Mouse (Mus musculus) common myeloid progenitor, adult 5-6 weeks (primary cell): ENCODE measurements around the gene Hoxa1. TPM values are rescaled to one million over a fixed set of nuclear protein-coding genes. Genes with fewer than 3 reads are reported as not detected.

ENCODE experiments used
- ATAC-seq: replicated peaks from 2 replicates; pipeline ENCODE4 v1.8.0; 2016; ENCODE audit warnings: low read depth, mild to moderate bottlenecking, moderate TSS enrichment, inconsistent platforms; ENCODE audit not compliant: poor library complexity, severe bottlenecking
- total RNA-seq: library from RNA; stranded (forward); fragments of 200-1000, 187-1606 nt; gene quantifications from 2 replicates; pipeline ENCODE4 v1.2.3, GENCODE M21; 2017

The Hoxa1 gene
- total RNA-seq, 1 experiment from 2014 or later: not detected

DNA sequence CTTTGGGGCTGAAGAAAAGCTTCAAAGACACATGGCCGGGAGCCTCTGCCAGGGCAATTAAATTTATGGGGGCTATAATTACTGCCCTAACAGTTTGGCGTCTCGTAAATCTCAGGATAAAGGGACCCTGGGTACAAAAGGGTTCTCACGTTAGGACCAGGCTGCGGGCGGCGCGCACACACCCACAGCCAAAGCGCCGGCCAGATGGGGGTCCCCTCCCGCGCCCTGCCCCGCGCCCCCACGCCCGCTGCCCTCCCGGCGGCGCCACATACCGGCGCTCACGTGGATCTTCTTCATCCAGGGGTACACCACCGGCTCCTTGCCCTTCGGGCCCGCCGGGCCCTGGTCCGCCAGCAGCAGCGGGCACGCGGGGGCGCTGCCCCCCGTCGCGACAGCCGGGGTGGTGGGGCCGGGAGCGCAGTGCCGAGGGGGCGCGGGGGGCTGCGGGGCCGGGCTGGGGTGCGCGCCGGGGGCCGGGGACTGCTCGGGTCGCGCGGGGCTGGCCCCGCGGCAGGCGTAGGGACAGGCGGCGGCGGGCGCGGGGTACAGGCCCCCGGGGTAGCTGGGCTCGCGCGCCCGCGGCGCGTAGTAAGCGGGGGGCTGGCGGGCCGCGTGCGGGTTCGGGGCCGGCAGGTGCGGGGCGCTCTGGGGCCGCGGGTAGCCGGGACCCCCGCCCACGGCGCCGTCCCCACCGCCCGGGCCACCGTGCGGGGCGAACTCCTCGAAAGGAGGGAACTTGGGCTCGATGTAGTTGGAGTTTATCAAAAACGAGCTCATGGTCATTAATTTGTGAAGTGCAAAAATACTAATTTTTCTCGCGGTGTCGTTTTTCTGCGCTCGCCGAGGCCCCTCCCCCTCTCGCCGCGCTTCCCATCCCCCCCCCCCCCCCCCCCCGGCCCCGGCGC, 33.0 kb upstream of the Hoxa1 start, which contains the start of gene Hoxa4:
Hoxa4 (minus strand) TSS at position 848 of the 905 bp plus-strand sequence.
- no peak for ATAC-seq

DNA sequence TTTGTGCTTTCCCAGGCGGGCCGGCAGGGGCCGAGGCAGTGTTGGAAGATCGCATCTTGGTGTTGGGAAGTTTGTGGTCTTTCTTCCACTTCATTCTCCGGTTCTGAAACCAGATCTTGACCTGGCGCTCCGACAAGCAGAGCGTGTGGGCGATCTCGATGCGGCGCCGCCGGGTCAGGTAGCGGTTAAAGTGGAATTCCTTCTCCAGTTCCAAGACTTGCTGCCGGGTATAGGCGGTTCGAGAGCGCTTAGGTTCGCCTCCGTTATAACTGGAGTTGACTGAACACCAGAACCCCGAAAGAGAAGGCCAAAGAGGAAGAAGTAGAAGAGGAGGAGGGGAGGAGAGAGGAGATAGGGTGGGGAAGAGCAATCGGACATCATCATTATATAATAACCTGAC, 32.3 kb upstream of the Hoxa1 start:
- ATAC-seq: no peak

DNA sequence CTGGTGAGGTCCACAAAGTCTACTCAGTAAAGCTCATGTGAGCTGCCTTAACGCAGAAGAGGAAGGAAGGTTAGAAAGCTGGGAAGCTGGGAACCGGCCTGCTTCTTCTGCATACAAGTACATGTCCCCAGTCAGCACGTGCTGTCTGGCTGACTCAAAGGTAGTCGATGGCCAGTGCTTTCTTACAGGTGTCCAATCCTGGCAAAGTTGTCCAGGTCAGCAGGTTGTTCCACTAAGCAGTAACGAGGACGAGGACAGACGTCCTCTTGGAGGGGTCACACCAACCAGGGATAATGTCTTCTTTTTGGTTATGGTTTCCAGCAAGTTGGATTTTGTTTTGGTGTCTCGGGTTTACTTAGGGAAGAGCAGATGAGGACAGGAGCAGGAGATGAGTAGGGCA, 31.8 kb upstream of the Hoxa1 start:
- ATAC-seq: no peak

DNA sequence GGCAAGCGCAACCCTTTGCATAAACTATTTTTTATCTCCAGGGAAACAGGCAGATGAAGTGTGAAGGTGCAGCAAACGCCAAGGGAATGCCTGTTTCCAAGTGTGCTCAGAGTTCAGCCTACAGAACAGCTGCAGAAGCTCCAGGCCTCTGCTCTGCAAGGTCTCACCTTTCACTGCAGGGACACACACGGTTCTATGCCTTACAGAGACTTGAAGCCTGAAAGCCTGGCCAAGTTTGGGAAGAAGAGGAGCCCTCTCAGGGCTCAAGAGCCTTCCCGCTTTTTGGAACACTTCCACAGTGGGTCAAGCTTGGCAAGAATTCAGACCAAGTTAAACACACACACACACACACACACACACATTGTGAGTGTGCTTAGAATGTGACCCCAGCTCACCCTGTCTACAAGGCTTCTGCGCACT, 31.1 kb upstream of the Hoxa1 start:
- ATAC-seq: no peak

DNA sequence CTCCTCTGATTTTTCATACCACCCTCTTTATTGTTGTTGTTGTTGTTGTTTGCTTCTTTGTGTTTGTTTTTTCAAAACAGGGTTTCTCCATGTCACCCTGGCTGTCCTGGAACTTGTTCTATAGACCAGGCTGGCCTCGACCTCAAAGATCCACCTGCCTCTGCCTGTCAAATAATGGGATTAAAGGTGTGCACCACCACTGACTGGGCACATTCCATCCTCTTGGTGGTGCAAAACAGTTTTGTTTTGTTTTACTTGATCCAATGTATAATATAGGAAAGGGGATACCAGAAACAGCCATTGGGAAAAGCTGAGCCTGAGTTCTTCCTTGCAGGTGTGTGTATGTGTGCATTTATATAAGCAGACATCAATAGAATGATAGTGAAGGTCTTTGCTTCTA, 28.4 kb upstream of the Hoxa1 start:
- no peak for ATAC-seq

DNA sequence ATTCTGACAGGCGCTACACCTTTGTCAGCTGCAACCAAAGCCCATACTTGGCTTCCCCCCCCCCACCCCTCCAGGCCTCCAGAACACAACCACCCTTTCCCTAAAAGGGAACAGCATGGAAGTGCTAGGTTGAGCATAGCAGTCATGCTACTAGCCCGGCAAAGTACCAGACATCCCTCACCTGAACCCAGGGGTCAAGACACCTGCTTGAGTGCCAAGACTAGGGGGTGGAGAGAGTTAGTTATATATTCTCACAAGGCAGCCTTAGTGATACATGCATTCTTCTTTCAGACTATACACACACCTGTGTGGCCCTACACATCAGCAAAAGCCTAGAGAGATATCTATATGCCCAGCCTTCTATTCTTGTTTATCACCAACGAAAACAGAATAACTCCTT, 27.7 kb upstream of the Hoxa1 start:
- ATAC-seq: no peak

DNA sequence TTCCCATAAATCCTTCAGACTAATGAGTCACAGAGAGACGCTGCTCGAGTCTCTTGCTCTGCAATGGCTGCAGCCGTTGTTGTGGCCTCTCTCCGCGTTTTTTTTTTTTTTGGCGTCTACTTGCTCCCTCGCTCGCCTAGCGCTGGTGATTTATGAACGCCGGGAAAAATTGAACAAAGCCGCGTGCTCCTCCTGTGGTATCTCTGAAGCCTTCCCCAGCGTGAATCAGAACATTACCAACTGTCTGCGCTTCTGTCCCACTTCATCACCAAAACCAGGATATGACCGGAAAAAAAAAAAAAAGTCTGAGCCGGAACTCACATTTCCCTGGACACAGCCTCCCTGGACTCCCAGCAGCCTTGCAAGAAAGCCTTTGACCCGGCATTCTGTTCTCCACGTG, 27.1 kb upstream of the Hoxa1 start:
- no peak for ATAC-seq

DNA sequence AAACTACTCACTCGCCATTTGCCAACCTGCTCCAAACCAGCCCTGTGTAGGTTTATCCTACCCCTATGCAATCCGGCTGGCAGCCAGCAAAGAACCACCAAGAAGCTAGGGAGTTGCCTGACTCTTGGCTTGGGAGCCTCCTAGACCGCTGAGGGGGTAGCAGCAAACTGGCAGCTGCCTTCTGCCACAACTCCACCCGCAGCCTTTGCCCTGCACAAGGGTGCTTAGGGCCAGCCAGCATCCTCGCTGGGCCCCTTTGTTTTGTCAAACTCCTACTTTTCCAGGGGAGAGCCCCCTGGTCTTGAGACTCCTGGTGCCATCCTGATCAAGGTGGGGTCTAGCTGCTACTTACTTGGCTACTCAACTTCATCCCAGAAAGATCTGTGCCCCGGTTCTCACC, 26.6 kb upstream of the Hoxa1 start:
- no peak for ATAC-seq

DNA sequence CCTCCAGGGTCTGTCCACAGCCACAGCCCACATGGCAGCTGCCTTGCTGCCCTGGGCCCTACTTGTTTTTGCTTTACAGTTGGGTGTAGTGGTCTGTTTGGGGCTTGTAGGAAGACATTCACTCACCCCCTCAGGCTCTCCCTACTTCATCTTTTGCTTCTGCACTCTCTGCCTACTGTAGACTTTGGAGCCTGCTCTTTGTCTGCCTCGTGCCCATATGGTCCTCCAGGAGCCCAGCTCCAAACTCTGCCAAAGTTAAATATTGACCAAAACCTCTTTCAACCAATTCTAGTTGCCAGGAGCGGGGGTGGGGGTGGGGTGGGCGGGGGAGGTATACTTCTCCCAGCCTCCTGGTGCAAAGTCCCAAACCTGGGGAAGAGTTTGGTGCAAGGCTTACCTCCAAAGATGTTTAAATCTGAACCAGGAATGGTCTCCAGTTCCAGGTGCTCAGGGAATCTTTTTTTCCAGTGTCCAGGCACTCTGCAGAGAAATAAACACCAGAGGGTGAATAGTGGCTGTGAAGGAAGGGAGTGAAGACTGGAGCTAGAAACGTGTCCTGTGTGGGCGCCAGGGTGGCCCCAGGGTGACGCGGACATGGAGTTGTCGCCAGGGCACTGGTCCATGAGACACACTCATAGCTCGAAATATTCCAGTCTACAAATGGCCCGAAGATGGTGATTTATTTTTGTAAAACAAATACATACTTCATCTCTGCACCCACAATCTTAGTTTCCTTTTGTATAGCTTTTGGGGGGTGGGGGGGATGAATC, 25.4 kb upstream of the Hoxa1 start:
- ATAC-seq: no peak

DNA sequence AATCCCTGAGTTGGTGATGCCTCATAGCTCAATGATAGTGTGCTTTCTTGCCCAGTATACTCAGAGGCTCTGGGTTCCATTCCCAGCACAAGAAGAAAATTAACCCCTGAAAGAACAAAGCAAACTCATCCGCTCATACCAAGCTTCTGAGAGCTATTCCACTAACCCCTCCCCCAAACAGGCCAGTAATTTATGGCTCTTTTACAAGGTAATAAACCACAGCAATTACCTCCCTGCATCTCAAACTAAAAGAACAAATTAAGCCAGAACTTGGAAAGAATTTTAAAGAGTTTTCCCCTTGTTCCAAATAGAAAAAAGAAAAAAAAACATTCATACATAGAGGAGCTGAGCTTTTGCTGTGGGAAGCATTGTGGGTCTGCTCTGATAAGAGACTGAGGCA, 24.7 kb upstream of the Hoxa1 start:
- no peak for ATAC-seq

DNA sequence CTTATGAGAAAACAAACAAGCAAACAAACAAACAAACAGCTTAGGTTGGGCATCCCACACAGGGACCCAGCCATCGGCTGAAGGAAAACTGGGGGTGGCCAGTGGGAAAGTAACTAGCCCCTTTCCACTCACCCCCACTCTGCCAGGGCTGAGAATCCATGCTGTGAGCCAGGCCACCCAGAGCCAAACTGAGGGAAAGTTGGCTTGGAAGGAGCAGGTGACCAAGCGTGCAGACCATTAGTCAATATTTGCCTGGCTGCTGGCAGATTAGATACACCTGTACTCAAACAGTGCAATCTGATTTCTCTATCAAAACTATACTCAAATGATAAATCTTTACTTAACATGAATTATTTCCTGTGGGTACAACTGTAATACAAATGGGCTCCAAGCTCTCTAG, 23.9 kb upstream of the Hoxa1 start:
- no peak for ATAC-seq

DNA sequence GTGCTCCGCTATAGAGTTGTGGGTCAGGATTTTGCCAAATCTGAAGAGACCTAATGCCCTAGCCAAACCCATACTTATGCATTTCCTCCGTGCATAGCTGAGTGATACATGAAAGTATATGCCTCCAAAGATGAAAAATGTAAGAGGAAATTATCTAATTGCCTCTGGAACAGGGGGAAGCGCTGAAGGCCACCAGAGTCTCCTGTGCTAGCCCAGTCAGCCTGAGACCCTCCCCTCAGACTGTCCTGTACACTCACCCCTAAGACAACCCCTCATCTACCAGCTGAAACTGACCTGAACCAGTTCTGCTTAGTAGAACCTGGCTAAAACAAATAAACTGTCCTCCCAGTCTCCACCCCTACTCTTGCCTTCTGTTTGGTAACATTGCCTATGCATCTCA, 22.6 kb upstream of the Hoxa1 start:
- ATAC-seq: no peak

DNA sequence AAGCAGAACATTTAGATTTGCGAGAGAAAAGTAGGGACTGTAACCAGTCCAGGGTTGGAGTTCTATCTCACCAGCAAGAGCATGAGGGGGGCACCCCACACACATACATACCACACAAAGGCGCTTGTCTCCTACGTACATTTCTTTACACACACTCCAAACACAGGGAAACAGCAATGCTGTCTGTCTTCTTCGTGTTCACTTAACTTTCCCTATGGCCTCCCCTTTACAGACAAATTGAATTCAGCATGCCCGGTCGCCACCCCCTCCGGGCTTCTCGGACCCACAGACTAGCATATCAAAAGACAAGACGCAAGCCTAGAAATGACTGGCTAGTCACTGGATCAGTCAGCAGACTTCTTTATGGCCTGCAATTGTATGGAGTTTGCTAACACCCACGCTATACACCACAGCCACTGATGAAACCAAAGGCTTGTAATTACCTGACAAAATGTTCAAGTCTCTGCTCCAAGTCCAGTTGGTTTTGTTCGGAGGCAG, 22.1 kb upstream of the Hoxa1 start:
- no peak for ATAC-seq

DNA sequence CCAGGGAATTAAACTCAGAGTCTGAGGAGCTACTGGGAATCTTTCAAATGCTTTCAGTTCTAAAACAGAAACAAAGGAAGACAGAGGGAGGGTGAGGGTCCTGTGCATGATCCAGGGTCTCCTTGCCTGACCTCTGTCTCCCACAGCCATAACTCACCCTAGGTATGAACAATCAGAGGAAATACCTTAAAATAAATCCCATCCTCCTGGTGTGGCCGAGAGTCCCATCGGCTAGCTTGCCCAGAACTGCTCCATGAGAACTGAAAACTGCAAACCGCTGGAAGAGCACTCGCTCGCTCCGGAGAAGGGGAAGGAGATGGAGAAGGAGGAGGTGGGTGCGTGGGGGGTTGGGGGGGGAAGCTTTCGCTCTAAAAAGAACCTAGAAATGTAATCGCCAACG, 21.6 kb upstream of the Hoxa1 start:
- ATAC-seq: no peak

DNA sequence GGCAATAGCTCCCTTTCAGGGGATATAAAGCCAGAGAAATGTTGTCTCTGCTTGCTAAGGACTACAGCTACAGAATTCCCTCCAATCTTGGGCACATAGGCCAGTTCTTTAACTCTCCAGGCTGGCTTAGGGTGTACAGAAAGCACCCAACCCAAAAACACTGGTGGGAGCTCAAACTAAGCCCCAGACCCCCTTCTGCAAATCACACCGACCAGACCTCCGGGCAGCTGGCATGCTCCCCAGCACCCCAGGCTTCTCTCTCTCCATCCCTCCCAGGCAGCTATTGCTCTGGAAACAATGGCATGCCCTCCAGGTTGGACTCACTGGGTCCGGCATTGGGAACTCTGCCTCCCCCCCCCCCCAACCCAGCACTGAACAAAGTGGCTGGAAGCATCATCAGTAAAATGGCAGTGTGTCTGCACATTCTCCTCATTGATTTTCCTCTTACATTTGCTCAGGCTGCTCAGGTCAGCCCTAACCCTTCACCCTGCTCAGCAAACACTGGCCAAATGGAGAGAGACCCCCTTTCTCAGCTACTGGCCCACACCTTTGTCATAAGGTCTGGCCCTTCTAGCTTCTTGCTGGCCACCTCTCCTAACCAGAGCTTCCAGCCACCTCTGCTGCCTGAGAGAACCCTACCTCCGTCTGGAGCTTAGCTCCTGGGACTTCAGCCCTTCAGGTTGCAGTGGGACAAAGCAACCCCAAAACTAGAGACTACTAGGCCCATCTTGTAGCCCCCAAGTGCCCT, 21.0 kb upstream of the Hoxa1 start:
- no peak for ATAC-seq

DNA sequence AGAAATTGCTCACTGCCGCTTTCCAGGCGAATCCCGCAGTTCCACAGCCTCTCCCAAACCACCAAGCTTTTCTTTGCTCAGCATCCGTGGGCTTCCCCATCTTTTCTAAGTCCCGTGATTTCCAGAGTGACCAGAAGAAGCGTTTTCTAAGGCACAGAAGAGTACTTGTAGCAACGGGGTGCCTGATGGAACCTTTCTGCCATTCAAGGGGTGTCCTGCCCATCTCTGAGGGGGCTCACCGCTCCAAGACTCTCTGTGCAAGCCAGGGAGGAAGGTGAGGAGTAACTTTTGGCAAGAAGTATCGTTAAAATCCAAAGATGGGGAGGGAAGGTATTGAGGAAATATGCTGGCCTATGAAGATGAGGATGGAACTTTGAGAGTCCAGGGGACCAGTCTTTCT, 19.7 kb upstream of the Hoxa1 start:
- ATAC-seq: no peak

DNA sequence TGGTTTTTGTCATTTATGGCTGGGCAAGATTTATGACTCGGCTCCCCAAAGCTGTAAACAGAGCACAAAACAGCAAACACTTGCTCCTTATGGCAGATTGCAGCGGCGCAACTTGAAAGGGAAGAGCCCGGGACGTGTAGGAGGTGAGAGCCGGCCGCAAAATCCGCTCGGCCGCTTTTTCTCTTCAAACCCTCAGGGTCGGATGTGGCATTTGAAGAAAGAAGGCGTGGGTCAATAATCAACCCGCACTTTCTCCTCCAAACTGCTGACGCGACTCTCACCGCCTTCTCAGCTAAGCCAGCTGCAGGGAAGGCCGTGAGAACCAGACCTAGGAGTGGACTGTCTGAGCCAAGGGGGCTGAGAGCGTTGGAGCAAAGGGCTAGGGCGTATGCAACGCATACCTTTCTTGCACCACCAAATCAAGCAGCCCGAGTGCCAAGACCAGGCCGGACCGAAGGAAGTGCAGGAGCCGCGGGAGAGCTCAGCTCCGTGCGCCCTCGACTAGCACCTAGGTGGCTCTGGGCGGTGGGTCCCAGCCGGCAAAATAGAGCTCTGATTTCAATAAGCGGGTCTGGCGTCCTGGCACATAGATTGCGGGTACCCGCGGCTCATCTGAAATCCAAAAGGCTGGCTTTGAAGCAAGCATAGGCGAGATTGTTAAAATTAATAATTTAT, 19.1 kb upstream of the Hoxa1 start, which contains the start of gene 5730596B20Rik:
5730596B20Rik (plus strand) TSS at position 438 of the 675 bp plus-strand sequence.
- no peak for ATAC-seq

DNA sequence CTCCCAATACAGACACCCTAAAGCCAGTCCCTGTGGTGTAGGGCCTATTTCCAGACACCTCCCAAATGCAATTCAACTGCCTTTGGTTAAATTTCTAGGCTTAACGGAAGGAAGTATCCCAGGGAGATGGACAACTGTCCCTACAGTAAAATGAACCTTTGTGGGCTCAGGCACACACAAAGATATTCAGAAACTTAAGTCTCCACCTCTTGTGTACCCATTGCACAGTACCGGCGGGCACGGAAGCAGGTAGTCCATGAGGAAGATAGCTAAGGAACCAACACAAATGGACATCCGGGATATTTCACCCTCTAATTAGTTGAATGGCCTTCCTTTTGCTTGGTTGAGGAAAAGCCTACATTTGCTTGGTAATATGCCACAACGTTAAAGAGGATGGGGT, 18.3 kb upstream of the Hoxa1 start:
- ATAC-seq: no peak

DNA sequence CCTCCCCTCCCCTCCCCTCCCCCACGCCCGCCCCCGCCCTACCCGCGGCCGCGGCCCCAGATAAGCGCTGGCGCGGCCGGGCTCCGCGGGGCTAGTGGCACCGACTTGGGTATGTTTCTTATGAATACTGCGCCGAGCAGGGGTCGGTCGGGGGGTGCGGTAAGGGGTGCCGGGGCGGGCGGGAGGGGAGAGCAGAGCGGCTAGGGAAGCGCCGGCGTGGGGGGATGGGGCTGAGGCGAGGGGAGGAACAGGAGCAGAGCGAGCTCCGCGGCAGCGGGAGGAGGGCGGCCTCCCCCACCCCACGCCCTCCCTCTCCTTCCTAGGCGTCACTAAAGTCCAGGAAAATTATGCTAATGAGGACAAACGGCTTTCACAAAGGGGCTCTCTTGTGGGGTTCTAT, 17.7 kb upstream of the Hoxa1 start:
- no peak for ATAC-seq
